Mouse (Mus musculus) limb, embryonic 13.5 days (tissue): ENCODE measurements around the gene Hoxd3. TPM values are rescaled to one million over a fixed set of nuclear protein-coding genes. Genes with fewer than 3 reads are reported as not detected.

Experiments
- ATAC-seq: fragments of 200-750 bp; cut with Nextera tagmentation; 2 replicates; pipeline ENCODE4 v1.8.0; 2017; ENCODE audit warnings: low read depth, moderate number of reproducible peaks, moderate TSS enrichment; ENCODE audit not compliant: low FRiP score
- H3K27ac ChIP-seq: fragments of 300-500 bp; sonication (generic); 2 replicates; pipeline ENCODE4 v1.5.1; 2015; ENCODE audit warnings: inconsistent platforms, mild to moderate bottlenecking, moderate library complexity
- H3K27me3 ChIP-seq: fragments of 300-500 bp; sonication (generic); 2 replicates; pipeline ENCODE4 v1.6.1; 2015; ENCODE audit warnings: mild to moderate bottlenecking, inconsistent platforms
- H3K36me3 ChIP-seq: fragments of 300-500 bp; sonication (generic); 2 replicates; pipeline ENCODE4 v1.6.1; 2015; ENCODE audit warnings: inconsistent platforms, mild to moderate bottlenecking, moderate library complexity
- H3K4me1 ChIP-seq: fragments of 300-500 bp; sonication (generic); 2 replicates; pipeline ENCODE4 v1.6.1; 2015; ENCODE audit warnings: inconsistent platforms
- H3K4me2 ChIP-seq: fragments of 300-500 bp; sonication (generic); replicated peaks from 2 replicates; pipeline ENCODE4 v1.6.1; 2015; ENCODE audit warnings: inconsistent platforms, mild to moderate bottlenecking, moderate library complexity
- H3K4me3 ChIP-seq: fragments of 300-500 bp; sonication (generic); 2 replicates; pipeline ENCODE4 v1.5.1; 2015; ENCODE audit warnings: moderate library complexity, mild to moderate bottlenecking, inconsistent platforms
- H3K9ac ChIP-seq: fragments of 300-500 bp; sonication (generic); 2 replicates; pipeline ENCODE4 v1.6.1; 2015; ENCODE audit warnings: mild to moderate bottlenecking, inconsistent platforms
- H3K9me3 ChIP-seq: fragments of 300-500 bp; sonication (generic); 2 replicates; pipeline ENCODE4 v1.6.1; 2016; ENCODE audit warnings: inconsistent platforms
- WGBS: fragments of 180-500 bp; shearing (Covaris S2); methylation state at CpG from one replicate; pipeline ENCODE4 v1.1.7; 2015; 5-methylcytosine and 5-hydroxymethylcytosine counted together
- polyA plus RNA-seq: library from polyadenylated mRNA; unstranded; fragments of >200 nt; fragmentation: Nextera tagmentation; extraction: Ambion mirVana; gene quantifications from 2 replicates; pipeline ENCODE4 v1.2.1, GENCODE M21; 2015

Hoxd3 gene
- polyA plus RNA-seq, 1 experiment from 2014 or later, result 0.84 TPM

- Histone ChIP-seq H3K27ac (peak overlapping the region; percentile 93), H3K36me3 (peaks cover 21% of the 10 kb centered on the region; the same call in 1 of the 2 replicates), H3K9ac (peak overlapping the region; percentile 98), H3K4me3 (peak overlapping the region; percentile 79), H3K4me2 (peak overlapping the region; percentile 77), H3K27me3 (peaks cover 46% of the 10 kb centered on the region), H3K4me1 (peaks cover 42% of the 10 kb centered on the region), H3K9me3 (no peaks in the 10 kb centered on the region)
- no peak for ATAC-seq
- 7% methylated on average over 12 of the region's 12 CpGs for WGBS
Observed at GRCm38 (mm10) chr2:74688795-74689573, 22.7 kb upstream of the Hoxd3 start.

GRCm38 (mm10) chr2:74689574-74690337, 22.0 kb upstream of the Hoxd3 start:
- peaks cover 16% of the 10 kb centered on the region; the same call in 1 of the 2 replicates for H3K36me3 ChIP-seq
- no peaks in the 10 kb centered on the region for H3K9me3 ChIP-seq
- H3K4me3 ChIP-seq, result peak overlapping the region; percentile 79
- H3K4me1 ChIP-seq, result peaks cover 45% of the 10 kb centered on the region
- WGBS, result 3% methylated on average over 24 of the region's 24 CpGs
- peak overlapping the region; percentile 93 for H3K27ac ChIP-seq
- no peak for ATAC-seq
- peak overlapping the region; percentile 77 for H3K4me2 ChIP-seq
- peaks cover 40% of the 10 kb centered on the region for H3K27me3 ChIP-seq
- peak overlapping the region; percentile 98 for H3K9ac ChIP-seq

GRCm38 (mm10) chr2:74690338-74690716, 21.4 kb upstream of the Hoxd3 start:
- WGBS, result 8% methylated on average over 8 of the region's 8 CpGs
- Histone ChIP-seq H3K9me3 (no peaks in the 10 kb centered on the region), H3K36me3 (peaks cover 16% of the 10 kb centered on the region; the same call in 1 of the 2 replicates), H3K4me1 (peaks cover 51% of the 10 kb centered on the region), H3K27me3 (peaks cover 41% of the 10 kb centered on the region), H3K27ac (peak overlapping the region; percentile 95), H3K9ac (peak overlapping the region; percentile 98), H3K4me2 (peak overlapping the region; percentile 91), H3K4me3 (peak overlapping the region; percentile 79)
- ATAC-seq, result no peak

- WGBS, result 2% methylated on average over 56 of the region's 56 CpGs
- peaks cover 60% of the 10 kb centered on the region for H3K4me1 ChIP-seq
- peaks cover 16% of the 10 kb centered on the region; the same call in 1 of the 2 replicates for H3K36me3 ChIP-seq
- H3K27me3 ChIP-seq, result peaks cover 49% of the 10 kb centered on the region
- H3K4me3 ChIP-seq, result peak within 1 kb of the TSS; percentile 60
- peak within 1 kb of the TSS; percentile 95 for H3K27ac ChIP-seq
- peak within 1 kb of the TSS; percentile 92 for H3K9ac ChIP-seq
- H3K9me3 ChIP-seq, result no peaks in the 10 kb centered on the region
- peak; percentile 88 for ATAC-seq
- peak within 1 kb of the TSS; percentile 91 for H3K4me2 ChIP-seq
Observed at GRCm38 (mm10) chr2:74691022-74691951, 20.4 kb upstream of the Hoxd3 start, which contains the start of gene Hoxd10. TSS of gene Hoxd10 (plus strand) at chr2:74691924.

GRCm38 (mm10) chr2:74691995-74692807, 19.5 kb upstream of the Hoxd3 start:
- WGBS, result 3% methylated on average over 35 of the region's 35 CpGs
- Histone ChIP-seq H3K9me3 (no peaks in the 10 kb centered on the region), H3K27ac (peak overlapping the region; percentile 95), H3K4me3 (peak overlapping the region; percentile 60), H3K4me2 (peak overlapping the region; percentile 91), H3K9ac (peak overlapping the region; percentile 92), H3K4me1 (peaks cover 66% of the 10 kb centered on the region), H3K27me3 (peaks cover 48% of the 10 kb centered on the region), H3K36me3 (peaks cover 16% of the 10 kb centered on the region; the same call in 1 of the 2 replicates)
- ATAC-seq, result no peak

- peaks cover 52% of the 10 kb centered on the region for H3K27me3 ChIP-seq
- peak overlapping the region; percentile 95 for H3K27ac ChIP-seq
- 5% methylated on average over 20 of the region's 20 CpGs for WGBS
- H3K4me2 ChIP-seq, result peak overlapping the region; percentile 91
- H3K4me1 ChIP-seq, result peaks cover 64% of the 10 kb centered on the region
- H3K4me3 ChIP-seq, result peak overlapping the region; percentile 60
- no peak for ATAC-seq
- no peaks in the 10 kb centered on the region for H3K9me3 ChIP-seq
- H3K36me3 ChIP-seq, result peaks cover 13% of the 10 kb centered on the region; the same call in 1 of the 2 replicates
- peak overlapping the region; percentile 92 for H3K9ac ChIP-seq
Observed at GRCm38 (mm10) chr2:74692808-74693431, 18.8 kb upstream of the Hoxd3 start.

GRCm38 (mm10) chr2:74693432-74693827, 18.3 kb upstream of the Hoxd3 start:
- H3K4me1 ChIP-seq, result peaks cover 61% of the 10 kb centered on the region
- H3K4me2 ChIP-seq, result peak overlapping the region; percentile 91
- H3K4me3 ChIP-seq, result peak overlapping the region; percentile 60
- H3K27ac ChIP-seq, result peak overlapping the region; percentile 95
- WGBS, result 15% methylated on average over 4 of the region's 4 CpGs
- H3K9me3 ChIP-seq, result no peaks in the 10 kb centered on the region
- peaks cover 13% of the 10 kb centered on the region; the same call in 1 of the 2 replicates for H3K36me3 ChIP-seq
- H3K27me3 ChIP-seq, result peaks cover 55% of the 10 kb centered on the region
- ATAC-seq, result no peak
- peak overlapping the region; percentile 92 for H3K9ac ChIP-seq

GRCm38 (mm10) chr2:74694066-74694465, 17.7 kb upstream of the Hoxd3 start:
- peak overlapping the region; percentile 39; the same call in 1 of the 2 replicates for H3K27ac ChIP-seq
- no peaks in the 10 kb centered on the region for H3K9me3 ChIP-seq

GRCm38 (mm10) chr2:74695383-74695782, 16.3 kb upstream of the Hoxd3 start:
- WGBS, result 24% methylated on average over 1 of the region's 1 CpGs

More at GRCm38 (mm10) chr2:74694066-74694465, 17.7 kb upstream of the Hoxd3 start:
- peaks cover 53% of the 10 kb centered on the region for H3K27me3 ChIP-seq
- H3K4me1 ChIP-seq, result peaks cover 64% of the 10 kb centered on the region
- H3K36me3 ChIP-seq, result peaks cover 13% of the 10 kb centered on the region; the same call in 1 of the 2 replicates
- H3K4me2 ChIP-seq, result peak overlapping the region; percentile 91
- ATAC-seq, result no peak
- H3K4me3 ChIP-seq, result peak overlapping the region; percentile 60
- 9% methylated on average over 16 of the region's 16 CpGs for WGBS
- H3K9ac ChIP-seq, result peak overlapping the region; percentile 92

GRCm38 (mm10) chr2:74695813-74696430, 15.8 kb upstream of the Hoxd3 start:
- ATAC-seq, result no peak
- Histone ChIP-seq H3K4me2 (peak overlapping the region; percentile 91), H3K4me1 (peaks cover 78% of the 10 kb centered on the region), H3K36me3 (peaks cover 13% of the 10 kb centered on the region; the same call in 1 of the 2 replicates), H3K27ac (peak overlapping the region; percentile 81), H3K9ac (peak overlapping the region; percentile 90), H3K9me3 (no peaks in the 10 kb centered on the region), H3K27me3 (peaks cover 67% of the 10 kb centered on the region), H3K4me3 (peak overlapping the region; percentile 60)
- WGBS, result 18% methylated on average over 7 of the region's 7 CpGs

More at GRCm38 (mm10) chr2:74695383-74695782, 16.3 kb upstream of the Hoxd3 start:
- Histone ChIP-seq H3K4me3 (peak overlapping the region; percentile 60), H3K4me1 (peaks cover 72% of the 10 kb centered on the region), H3K27me3 (peaks cover 62% of the 10 kb centered on the region), H3K9me3 (no peaks in the 10 kb centered on the region), H3K36me3 (peaks cover 13% of the 10 kb centered on the region; the same call in 1 of the 2 replicates), H3K27ac (peak overlapping the region; percentile 81), H3K9ac (peak overlapping the region; percentile 90), H3K4me2 (peak overlapping the region; percentile 91)
- ATAC-seq, result no peak
